ENCODE assay signal across 17 mouse cellular contexts in genomic region chr5:38153636-38154035, GRCm38 (mm10). TPM values are rescaled to one million over a fixed set of nuclear protein-coding genes. Genes with fewer than 3 reads are reported as not detected.
DNase-seq lines count a peak whose midpoint lies in the region; ATAC-seq and TF ChIP-seq lines count a peak whose summit lies in the region.
"Had no signal": no experiment of that assay in that cellular context is flagged by ENCODE, and none has a peak within 500 bp of the region (broad histone marks: within the 10 kb centered on the region; RNA-seq: fewer than 3 reads in every experiment).

No protein-coding gene starts in this region.

- TF ChIP-seq CTCF in forebrain, postnatal 0 days (IDR thresholded peaks at IDR 0.05; ENCODE audit: low read depth): no peak
- no peak for TF ChIP-seq CTCF in midbrain, postnatal 0 days (IDR thresholded peaks at IDR 0.05)

- DNase-seq in hindbrain, embryonic 10.5 days (ENCODE audit: low spot score): no peak
- peak; percentile 59 for DNase-seq in cerebellum, adult 8-10 months
- DNase-seq in forebrain, postnatal 0 days: no peak
- no peak for DNase-seq in midbrain, postnatal 0 days (ENCODE audit: low spot score)
- DNase-seq in layer of hippocampus, adult 8-10 months (ENCODE audit: low spot score in 2 of 2): no peak
- no peak for DNase-seq in testis, postnatal 10 days (ENCODE audit: low spot score)
- DNase-seq in adrenal gland, adult (ENCODE audit: inconsistent age in 2 of 2, low spot score in 1 of 2): no peak
- DNase-seq: adrenal gland, postnatal 14 days; heart, postnatal 14 days; lung, adult 2 months; retina, postnatal 1 day had no signal

- no peaks in the 10 kb centered on the region for H3K9me3 ChIP-seq in hindbrain, embryonic 12.5 days (replicated peaks)
- H3K9me3 ChIP-seq in hindbrain, embryonic 10.5 days: peaks cover 9% of the 10 kb centered on the region
- H3K9me3 ChIP-seq in forebrain, postnatal 0 days (ENCODE audit: low read length): no peaks in the 10 kb centered on the region
- no peaks in the 10 kb centered on the region for H3K9me3 ChIP-seq in midbrain, postnatal 0 days (ENCODE audit: low read length)

- H3K36me3 ChIP-seq in hindbrain, embryonic 12.5 days: peaks cover 87% of the 10 kb centered on the region
- H3K36me3 ChIP-seq in hindbrain, embryonic 10.5 days: peaks cover 92% of the 10 kb centered on the region
- peaks cover 85% of the 10 kb centered on the region for H3K36me3 ChIP-seq in forebrain, postnatal 0 days (ENCODE audit: insufficient read depth)
- peaks cover 68% of the 10 kb centered on the region for H3K36me3 ChIP-seq in midbrain, postnatal 0 days (ENCODE audit: insufficient read depth, low read length)

- peaks cover 71% of the 10 kb centered on the region for H3K4me1 ChIP-seq in hindbrain, embryonic 12.5 days
- H3K4me1 ChIP-seq in hindbrain, embryonic 10.5 days (replicated peaks): peaks cover 50% of the 10 kb centered on the region
- H3K4me1 ChIP-seq in forebrain, postnatal 0 days (ENCODE audit: insufficient read depth): peaks cover 48% of the 10 kb centered on the region
- peaks cover 45% of the 10 kb centered on the region for H3K4me1 ChIP-seq in midbrain, postnatal 0 days (ENCODE audit: insufficient read depth, low read length)

- no peaks in the 10 kb centered on the region for H3K27me3 ChIP-seq in hindbrain, embryonic 12.5 days
- peaks cover 7% of the 10 kb centered on the region; the same call in 1 of the 2 replicates for H3K27me3 ChIP-seq in hindbrain, embryonic 10.5 days (ENCODE audit: insufficient read depth, poor library complexity, severe bottlenecking)
- H3K27me3 ChIP-seq in forebrain, postnatal 0 days (ENCODE audit: insufficient read depth, low read length): no peaks in the 10 kb centered on the region
- no peaks in the 10 kb centered on the region for H3K27me3 ChIP-seq in midbrain, postnatal 0 days (ENCODE audit: insufficient read depth, low read length)
- H3K27me3 ChIP-seq: limb, embryonic 13.5 days had no signal

- no peak overlapping the region for H3K9ac ChIP-seq in hindbrain, embryonic 12.5 days
- no peak overlapping the region; the same call in 1 of the 2 replicates for H3K9ac ChIP-seq in forebrain, postnatal 0 days
- H3K9ac ChIP-seq in midbrain, postnatal 0 days (replicated peaks; ENCODE audit: low read length, poor library complexity, severe bottlenecking): no peak overlapping the region
- H3K9ac ChIP-seq: limb, embryonic 13.5 days had no signal

- 0 out of 2 replicates have a peak overlapping the region, but pooled peaks have one; percentile 12 for H3K27ac ChIP-seq in hindbrain, embryonic 12.5 days
- no peak overlapping the region for H3K27ac ChIP-seq in hindbrain, embryonic 10.5 days
- no peak overlapping the region for H3K27ac ChIP-seq in forebrain, postnatal 0 days (ENCODE audit: low read depth, low read length)
- H3K27ac ChIP-seq in midbrain, postnatal 0 days (ENCODE audit: low read depth, low read length): no peak overlapping the region
- H3K27ac ChIP-seq: embryonic facial prominence, embryonic 10.5 days; kidney, postnatal 0 days; limb, embryonic 13.5 days; stomach, postnatal 0 days had no signal

- H3K4me3 ChIP-seq in hindbrain, embryonic 12.5 days: no peak overlapping the region
- no peak overlapping the region for H3K4me3 ChIP-seq in hindbrain, embryonic 10.5 days
- no peak overlapping the region for H3K4me3 ChIP-seq in forebrain, postnatal 0 days (ENCODE audit: low read depth, low read length)
- no peak overlapping the region for H3K4me3 ChIP-seq in midbrain, postnatal 0 days (ENCODE audit: low read depth, low read length)
- H3K4me3 ChIP-seq: embryonic facial prominence, embryonic 10.5 days; limb, embryonic 13.5 days had no signal

- 94% methylated on average over 5 of the region's 5 CpGs for WGBS in hindbrain, embryonic 12.5 days
- WGBS in hindbrain, embryonic 10.5 days: 94% methylated on average over 5 of the region's 5 CpGs
- 74% methylated on average over 5 of the region's 5 CpGs for WGBS in forebrain, postnatal 0 days
- 87% methylated on average over 5 of the region's 5 CpGs for WGBS in midbrain, postnatal 0 days

- ATAC-seq in hindbrain, embryonic 12.5 days (ENCODE audit: low FRiP score): no peak
- no peak for ATAC-seq in forebrain, postnatal 0 days
- ATAC-seq in midbrain, postnatal 0 days (ENCODE audit: low FRiP score): no peak
- ATAC-seq: intestine, embryonic 16.5 days had no signal

- peak overlapping the region; percentile 5 for H3K4me2 ChIP-seq in hindbrain, embryonic 12.5 days (replicated peaks)
- H3K4me2 ChIP-seq in forebrain, postnatal 0 days (ENCODE audit: low read depth): peak overlapping the region; percentile 23
- peak overlapping the region; percentile 22; the same call in 1 of the 2 replicates for H3K4me2 ChIP-seq in midbrain, postnatal 0 days (ENCODE audit: low read depth, low read length, poor library complexity, severe bottlenecking)
- H3K4me2 ChIP-seq: limb, embryonic 13.5 days had no signal

RNA-seq across cellular contexts. Expression of gene Nsg1, which starts 6.1 kb away (rescaled TPM):
- polyA plus RNA-seq in hindbrain, embryonic 12.5 days (2016; fragmentation: Nextera tagmentation; extraction: Ambion mirVana): 447 and 479 TPM in 2 replicates
- 142 and 224 TPM in 2 replicates for polyA plus RNA-seq in hindbrain, embryonic 10.5 days (2016; fragmentation: Nextera tagmentation; extraction: Ambion mirVana)
- 1,532 and 1,817 TPM in 2 replicates for total RNA-seq in forebrain, postnatal 0 days (2014; rRNA removed)
- 1,881 and 1,970 TPM in 2 replicates for polyA plus RNA-seq in forebrain, postnatal 0 days (2015; fragmentation: Nextera tagmentation; extraction: Ambion mirVana)
- 1,351 and 1,527 TPM in 2 replicates for total RNA-seq in midbrain, postnatal 0 days (2014; rRNA removed)
- 1,877 and 1,998 TPM in 2 replicates for polyA plus RNA-seq in midbrain, postnatal 0 days (2015; fragmentation: Nextera tagmentation; extraction: Ambion mirVana)
- total RNA-seq in layer of hippocampus, adult 8-10 months (2022): 100 to 1,000 TPM; 361 to 451 (median 407) TPM
